Mouse (Mus musculus) CD4-positive, CD25-positive, alpha-beta regulatory T cell, adult 2 months (primary cell): ENCODE data around the gene Cnn1.

ENCODE experiments used
- DNase-seq: peaks from one replicate; pipeline ENCODE4 v3.0.0-alpha.2; 2012; ENCODE audit warnings: low read depth, low spot score

Gene Cnn1

DNA sequence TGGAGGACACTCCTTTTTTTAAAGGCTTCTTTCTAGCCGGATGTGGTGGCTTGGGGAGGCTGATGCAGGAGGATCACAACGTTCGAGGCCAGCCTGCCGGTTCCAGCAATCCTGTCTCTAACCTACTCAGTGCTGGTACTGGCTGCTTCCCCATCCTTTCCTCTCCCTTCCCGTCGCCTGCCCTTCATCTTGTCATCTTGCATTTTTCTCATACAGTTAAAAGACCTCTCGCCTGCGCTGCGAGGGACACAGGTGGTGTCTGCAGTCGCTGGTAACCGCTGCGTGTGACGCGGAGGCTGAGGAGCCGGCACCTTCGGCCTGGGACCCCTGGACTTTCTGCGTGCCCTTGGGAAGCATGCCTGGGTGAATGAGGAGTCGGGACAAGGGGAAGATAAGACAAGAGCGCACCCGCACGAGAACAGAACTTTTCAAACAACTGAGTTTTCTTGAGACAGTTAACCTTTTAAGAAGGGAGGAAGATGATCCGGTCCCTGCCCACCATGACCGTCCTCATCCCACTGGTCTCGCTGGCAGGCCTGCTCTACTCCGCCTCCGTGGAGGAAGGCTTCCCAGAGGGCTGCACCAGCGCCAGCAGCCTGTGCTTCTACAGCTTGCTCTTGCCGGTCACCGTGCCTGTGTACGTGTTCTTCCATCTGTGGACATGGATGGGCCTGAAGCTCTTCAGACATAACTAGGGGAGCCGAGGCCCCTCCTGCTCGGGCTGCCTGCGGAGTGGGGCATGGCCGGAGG lies 58.7 kb downstream of the Cnn1 start:
- no peak for DNase-seq
